In the genomic region with DNA sequence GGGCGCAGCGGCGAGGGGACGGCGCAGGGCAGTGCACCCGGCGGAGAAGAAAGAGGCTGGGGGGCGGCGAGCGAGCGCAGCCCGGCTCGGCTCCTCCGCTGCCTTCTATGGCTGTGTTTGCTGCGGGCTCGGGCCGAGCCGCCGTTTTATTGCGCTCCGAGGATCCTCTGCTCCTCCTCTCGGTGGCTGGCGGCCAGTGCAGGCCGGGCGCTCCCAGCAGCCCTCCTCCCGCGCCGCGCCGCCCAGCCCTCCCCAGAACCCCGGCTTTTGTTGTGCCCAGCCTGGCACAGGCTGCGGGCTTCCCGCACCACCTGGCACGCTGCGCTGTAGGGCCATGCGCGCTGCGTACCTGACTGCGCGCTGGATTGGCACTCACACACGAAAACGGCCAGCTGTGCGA, we compare ENCODE assay signal across 8 mouse cellular contexts. TPM values are rescaled to one million over a fixed set of nuclear protein-coding genes. Genes with fewer than 3 reads are reported as not detected.
A peak's percentile ranks its signal among the peaks of the same experiment; 100 is the strongest.
DNase-seq lines count a peak whose midpoint lies in the region; ATAC-seq and TF ChIP-seq lines count a peak whose summit lies in the region.

No protein-coding gene starts in this region.

- peak; percentile 77 for DNase-seq in cerebellum, adult 11 months
- DNase-seq in forebrain, postnatal 0 days = peak; percentile 94
- peak; percentile 90 for DNase-seq in heart, postnatal 36 days
- peak; percentile 86 to 89 for DNase-seq in layer of hippocampus, adult 2 months (ENCODE audit: low spot score in 2 of 2)
- peak; percentile 87 for DNase-seq in lung, adult 2 months
- peak; percentile 79 for DNase-seq in testis, postnatal 14 days (ENCODE audit: low spot score)

- WGBS in forebrain, postnatal 0 days = 6% methylated on average over 31 of the region's 43 CpGs
- WGBS in lung, adult 2 months = 1% methylated on average over 42 of the region's 43 CpGs

- peak overlapping the region; percentile 86 for H3K4me2 ChIP-seq in forebrain, postnatal 0 days (ENCODE audit: low read depth)

- peaks cover 70% of the 10 kb centered on the region for H3K27me3 ChIP-seq in E14TG2a.4 (ENCODE audit: insufficient read depth, low read length)
- H3K27me3 ChIP-seq in forebrain, postnatal 0 days (ENCODE audit: insufficient read depth, low read length) = no peaks in the 10 kb centered on the region

- no peaks in the 10 kb centered on the region for H3K36me3 ChIP-seq in E14TG2a.4 (ENCODE audit: insufficient read depth, low read length)
- no peaks in the 10 kb centered on the region for H3K36me3 ChIP-seq in forebrain, postnatal 0 days (ENCODE audit: insufficient read depth)

- TF ChIP-seq CTCF in E14TG2a.4 (conservative IDR thresholded peaks at IDR 0.05; ENCODE audit: low read length) = no peak
- TF ChIP-seq CTCF in forebrain, postnatal 0 days (IDR thresholded peaks at IDR 0.05; ENCODE audit: low read depth) = peak; percentile 78
- peak; percentile 88 for TF ChIP-seq CTCF in layer of hippocampus, adult 2 months (conservative IDR thresholded peaks at IDR 0.05)
- TF ChIP-seq CTCF in lung, adult 2 months (IDR thresholded peaks at IDR 0.05; ENCODE audit: insufficient read depth, low read length) = 0 out of 2 replicates have a peak, but pooled peaks have one; percentile 30

- no peaks in the 10 kb centered on the region for H3K9me3 ChIP-seq in E14TG2a.4 (ENCODE audit: low read length)
- no peaks in the 10 kb centered on the region for H3K9me3 ChIP-seq in forebrain, postnatal 0 days (ENCODE audit: low read length)

- ATAC-seq in forebrain, postnatal 0 days = peak; percentile 95
- peak; percentile 78 for ATAC-seq in neutrophil, adult 5-6 weeks (ENCODE audit: extremely low read depth, insufficient number of reproducible peaks, low FRiP score, poor library complexity, severe bottlenecking)

- H3K4me3 ChIP-seq in E14TG2a.4 (replicated peaks; ENCODE audit: low read length) = peak overlapping the region; percentile 80
- H3K4me3 ChIP-seq in forebrain, postnatal 0 days (ENCODE audit: low read depth, low read length) = peak overlapping the region; percentile 80
- peak overlapping the region; percentile 76 for H3K4me3 ChIP-seq in layer of hippocampus, adult 2 months
- H3K4me3 ChIP-seq in lung, adult 2 months (replicated peaks; ENCODE audit: extremely low read depth, low read depth, low read length) = peak overlapping the region; percentile 89

- intact Hi-C loops in heart, postnatal 36 days (cut with DNase I) = no loop called here

- peak overlapping the region; percentile 94 for H3K27ac ChIP-seq in forebrain, postnatal 0 days (ENCODE audit: low read depth, low read length)
- peak overlapping the region; percentile 93 for H3K27ac ChIP-seq in layer of hippocampus, adult 2 months

- H3K4me1 ChIP-seq in E14TG2a.4 (replicated peaks; ENCODE audit: low read depth, low read length) = peaks cover 18% of the 10 kb centered on the region
- peaks cover 19% of the 10 kb centered on the region for H3K4me1 ChIP-seq in forebrain, postnatal 0 days (ENCODE audit: insufficient read depth)
- H3K4me1 ChIP-seq in lung, adult 2 months (ENCODE audit: control insufficient read depth, insufficient read depth, low read length) = peaks cover 6% of the 10 kb centered on the region

- peak; percentile 91 for TF ChIP-seq POLR2A in lung, adult 2 months (IDR thresholded peaks at IDR 0.05; ENCODE audit: borderline replicate concordance, extremely low read depth, low read depth, low read length)

- H3K9ac ChIP-seq in forebrain, postnatal 0 days = peak overlapping the region; percentile 96

RNA-seq across cellular contexts. Expression of gene Timp2, which starts 0.3 kb away (rescaled TPM):
- 174 and 208 TPM in 2 replicates for total RNA-seq in forebrain, postnatal 0 days (2014; rRNA removed)
- 121 and 165 TPM in 2 replicates for polyA plus RNA-seq in forebrain, postnatal 0 days (2015; fragmentation: Nextera tagmentation; extraction: Ambion mirVana)
- total RNA-seq in heart, postnatal 36 days (2021) = 100 to 1,000 TPM; 118 to 123 TPM
- 100 to 1,000 TPM; 168 to 196 TPM for total RNA-seq in layer of hippocampus, adult 2 months (2021)
- polyA plus RNA-seq in lung, adult 2 months (2012; rRNA removed) = 353 and 397 TPM in 2 replicates
- 51.2 and 61.9 TPM in 2 replicates for total RNA-seq in neutrophil, adult 5-6 weeks (2017)

RNA-seq across cellular contexts. Expression of gene Cep295nl, which starts 12.9 kb away (rescaled TPM):
- total RNA-seq in forebrain, postnatal 0 days (2014; rRNA removed) = 0.33 and 1.5 TPM in 2 replicates
- polyA plus RNA-seq in forebrain, postnatal 0 days (2015; fragmentation: Nextera tagmentation; extraction: Ambion mirVana) = 0.14 and 0.21 TPM in 2 replicates
- total RNA-seq in heart, postnatal 36 days (2021) = under 1 TPM; 0.56 to 0.76 TPM
- 1 to 10 TPM; 1.1 to 1.6 TPM for total RNA-seq in layer of hippocampus, adult 2 months (2021)
- 0.28 and 0.32 TPM in 2 replicates for polyA plus RNA-seq in lung, adult 2 months (2012; rRNA removed)
- total RNA-seq in neutrophil, adult 5-6 weeks (2017) = 3.9 and 4.4 TPM in 2 replicates

RNA-seq across cellular contexts. Expression of gene Lgals3bp, which starts 46.7 kb away (rescaled TPM):
- 15.5 and 15.6 TPM in 2 replicates for total RNA-seq in forebrain, postnatal 0 days (2014; rRNA removed)
- 13.7 and 16.4 TPM in 2 replicates for polyA plus RNA-seq in forebrain, postnatal 0 days (2015; fragmentation: Nextera tagmentation; extraction: Ambion mirVana)
- 10 to 100 TPM; 26.2 to 48.2 TPM for total RNA-seq in heart, postnatal 36 days (2021)
- 10 to 100 TPM; 17.8 to 18.3 TPM for total RNA-seq in layer of hippocampus, adult 2 months (2021)
- polyA plus RNA-seq in lung, adult 2 months (2012; rRNA removed) = 259 and 311 TPM in 2 replicates
- 16.5 and 16.7 TPM in 2 replicates for total RNA-seq in neutrophil, adult 5-6 weeks (2017)

Comparison
In these comparisons a context has a peak if more than half of its experiments do, and no peak if none do; other contexts are left out.
1. Peak in every context shown above with its lines: DNase-seq, ATAC-seq, H3K4me3 ChIP-seq and H3K27ac ChIP-seq.